Mouse (Mus musculus): Measurements from ENCODE around the gene Rspry1. TPM values are rescaled to one million over a fixed set of nuclear protein-coding genes. Genes with fewer than 3 reads are reported as not detected.

The Rspry1 gene
- total RNA-seq, 2 experiments from 2014 or later: 35.4 to 41.1 TPM

Other genes with a start within 250 kb of the Rspry1 start
- 78.2 and 89.9 TPM in 2 replicates for gene Herpud1, start 215.5 kb upstream of the Rspry1 start, total RNA-seq (2015)
- gene Herpud1, start 215.5 kb upstream of the Rspry1 start, total RNA-seq (2017): 83.3 and 99.5 TPM in 2 replicates
- 22.5 and 24.1 TPM in 2 replicates for gene Nlrc5, start 167.6 kb upstream of the Rspry1 start, total RNA-seq (2015)
- 17.7 and 27.9 TPM in 2 replicates for gene Nlrc5, start 167.6 kb upstream of the Rspry1 start, total RNA-seq (2017)
- gene Cpne2, start 68.9 kb upstream of the Rspry1 start, total RNA-seq (2015): 98.4 and 104 TPM in 2 replicates
- gene Cpne2, start 68.9 kb upstream of the Rspry1 start, total RNA-seq (2017): 54.1 and 64.9 TPM in 2 replicates
- gene Fam192a, start 60 bp downstream of the Rspry1 start, total RNA-seq (2015): 35.3 and 40.4 TPM in 2 replicates
- gene Fam192a, start 60 bp downstream of the Rspry1 start, total RNA-seq (2017): 102 and 135 TPM in 2 replicates
- gene Arl2bp, start 64.7 kb downstream of the Rspry1 start, total RNA-seq (2015): 21.1 and 26.4 TPM in 2 replicates
- gene Arl2bp, start 64.7 kb downstream of the Rspry1 start, total RNA-seq (2017): 73.3 and 75.1 TPM in 2 replicates
- not detected in 2 replicates for gene Pllp, start 94.3 kb downstream of the Rspry1 start, total RNA-seq (2015)
- gene Pllp, start 94.3 kb downstream of the Rspry1 start, total RNA-seq (2017): not detected in 2 replicates
- not detected in 2 replicates for gene Ccl22, start 143.7 kb downstream of the Rspry1 start, total RNA-seq (2015)
- not detected in 2 replicates for gene Ccl22, start 143.7 kb downstream of the Rspry1 start, total RNA-seq (2017)
- 0.57 TPM in 1 of 2 replicates, not detected in the other for gene Cx3cl1, start 170.1 kb downstream of the Rspry1 start, total RNA-seq (2015)
- not detected in 2 replicates for gene Cx3cl1, start 170.1 kb downstream of the Rspry1 start, total RNA-seq (2017)
- gene Ccl17, start 208.5 kb downstream of the Rspry1 start, total RNA-seq (2015): 0.34 and 1.5 TPM in 2 replicates
- gene Ccl17, start 208.5 kb downstream of the Rspry1 start, total RNA-seq (2017): not detected in 2 replicates
- 30.4 and 36.1 TPM in 2 replicates for gene Coq9, start 236.4 kb downstream of the Rspry1 start, total RNA-seq (2015)
- 54.2 and 57.8 TPM in 2 replicates for gene Coq9, start 236.4 kb downstream of the Rspry1 start, total RNA-seq (2017)
- gene Ciapin1, start 236.4 kb downstream of the Rspry1 start, total RNA-seq (2015): 29.3 and 34.5 TPM in 2 replicates
- gene Ciapin1, start 236.4 kb downstream of the Rspry1 start, total RNA-seq (2017): 49.1 and 58.0 TPM in 2 replicates